Comparison of ENCODE assay signal across 24 mouse cellular contexts in the genomic region with DNA sequence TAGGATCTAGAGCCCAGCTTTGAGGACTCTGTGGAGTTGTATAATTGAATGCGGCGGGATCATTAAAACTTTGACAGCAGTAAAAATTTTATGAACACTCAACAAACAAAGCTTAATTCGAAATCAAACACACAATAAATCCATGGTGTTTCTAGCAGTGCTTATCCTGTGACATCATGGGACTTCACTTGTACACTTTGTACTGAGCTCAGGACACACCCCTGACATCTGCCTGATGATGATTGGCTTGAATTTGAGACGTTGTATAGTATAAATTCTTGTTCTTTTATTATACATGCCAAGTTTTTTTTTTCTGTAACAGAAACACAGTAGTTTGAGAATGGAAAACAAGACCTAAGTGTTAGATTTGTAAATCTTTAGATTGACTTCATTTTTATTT. TPM values are rescaled to one million over a fixed set of nuclear protein-coding genes. Genes with fewer than 3 reads are reported as not detected.
DNase-seq lines count a peak whose midpoint lies in the region; ATAC-seq and TF ChIP-seq lines count a peak whose summit lies in the region.
"Had no signal": no experiment of that assay in that cellular context is flagged by ENCODE, and none has a peak within 500 bp of the region (broad histone marks: within the 10 kb centered on the region; RNA-seq: fewer than 3 reads in every experiment).

No protein-coding gene starts in this region.

- H3K9me3 ChIP-seq in kidney, postnatal 0 days (replicated peaks; ENCODE audit: low read length) = no peaks in the 10 kb centered on the region
- no peaks in the 10 kb centered on the region for H3K9me3 ChIP-seq in kidney, embryonic 16.5 days (ENCODE audit: low read length)
- no peaks in the 10 kb centered on the region for H3K9me3 ChIP-seq in lung, embryonic 16.5 days (ENCODE audit: control insufficient read depth, low read length)
- H3K9me3 ChIP-seq: embryonic facial prominence, embryonic 13.5 days; embryonic facial prominence, embryonic 15.5 days; forebrain, embryonic 10.5 days; forebrain, embryonic 12.5 days had no signal

- H3K4me1 ChIP-seq in kidney, postnatal 0 days (replicated peaks; ENCODE audit: insufficient read depth, low read length) = no peaks in the 10 kb centered on the region
- no peaks in the 10 kb centered on the region for H3K4me1 ChIP-seq in kidney, embryonic 16.5 days (ENCODE audit: insufficient read depth, low read length)
- no peaks in the 10 kb centered on the region for H3K4me1 ChIP-seq in lung, embryonic 16.5 days (replicated peaks; ENCODE audit: control insufficient read depth, insufficient read depth, low read length)
- H3K4me1 ChIP-seq: embryonic facial prominence, embryonic 13.5 days; embryonic facial prominence, embryonic 15.5 days; forebrain, embryonic 10.5 days; forebrain, embryonic 12.5 days had no signal

- WGBS in kidney, postnatal 0 days = 73% methylated on average over 4 of the region's 4 CpGs
- WGBS in kidney, embryonic 16.5 days = 69% methylated on average over 4 of the region's 4 CpGs
- WGBS in lung, embryonic 16.5 days = 59% methylated on average over 4 of the region's 4 CpGs

- no peak for ATAC-seq in kidney, postnatal 0 days (replicated peaks; ENCODE audit: low FRiP score, low read depth)
- ATAC-seq in kidney, embryonic 16.5 days (ENCODE audit: low FRiP score, low TSS enrichment) = no peak
- peak; percentile 74 for ATAC-seq in lung, embryonic 16.5 days (ENCODE audit: low read depth)
- ATAC-seq: forebrain, embryonic 14.5 days; forebrain, embryonic 16.5 days had no signal

- H3K4me3 ChIP-seq in kidney, postnatal 0 days (replicated peaks; ENCODE audit: low read depth, low read length) = no peak overlapping the region
- H3K4me3 ChIP-seq in kidney, embryonic 16.5 days (ENCODE audit: low read length) = no peak overlapping the region
- H3K4me3 ChIP-seq in lung, embryonic 16.5 days (ENCODE audit: low read length) = no peak overlapping the region
- H3K4me3 ChIP-seq: embryonic facial prominence, embryonic 13.5 days; embryonic facial prominence, embryonic 15.5 days; erythroblast, embryonic 14.5 days; forebrain, embryonic 10.5 days; forebrain, embryonic 12.5 days had no signal

- H3K9ac ChIP-seq in kidney, postnatal 0 days (ENCODE audit: low read depth, low read length) = no peak overlapping the region
- H3K9ac ChIP-seq in kidney, embryonic 16.5 days (replicated peaks; ENCODE audit: low read length) = no peak overlapping the region
- H3K9ac ChIP-seq in lung, embryonic 16.5 days (ENCODE audit: low read length) = no peak overlapping the region
- H3K9ac ChIP-seq: embryonic facial prominence, embryonic 13.5 days; embryonic facial prominence, embryonic 15.5 days; forebrain, embryonic 12.5 days had no signal

- H3K4me2 ChIP-seq in kidney, postnatal 0 days (ENCODE audit: low read length) = no peak overlapping the region
- no peak overlapping the region for H3K4me2 ChIP-seq in kidney, embryonic 16.5 days (replicated peaks; ENCODE audit: low read depth, low read length)
- H3K4me2 ChIP-seq in lung, embryonic 16.5 days (ENCODE audit: low read depth, low read length) = no peak overlapping the region
- H3K4me2 ChIP-seq: embryonic facial prominence, embryonic 13.5 days; embryonic facial prominence, embryonic 15.5 days; forebrain, embryonic 12.5 days had no signal

- H3K27me3 ChIP-seq in kidney, postnatal 0 days (ENCODE audit: insufficient read depth, low read length) = no peaks in the 10 kb centered on the region
- H3K27me3 ChIP-seq in kidney, embryonic 16.5 days (ENCODE audit: insufficient read depth, low read length) = no peaks in the 10 kb centered on the region
- H3K27me3 ChIP-seq in lung, embryonic 16.5 days (ENCODE audit: control insufficient read depth, insufficient read depth, low read depth, low read length) = no peaks in the 10 kb centered on the region
- H3K27me3 ChIP-seq: embryonic facial prominence, embryonic 13.5 days; embryonic facial prominence, embryonic 15.5 days; forebrain, embryonic 12.5 days had no signal

- TF ChIP-seq CTCF in kidney, postnatal 0 days (IDR thresholded peaks at IDR 0.05; ENCODE audit: low read depth) = no peak

- DNase-seq in kidney, postnatal 0 days (ENCODE audit: low spot score) = peak; percentile 33
- DNase-seq in lung, postnatal 4 days = no peak
- DNase-seq: adrenal gland, adult 2 months; adrenal gland, postnatal 10 days; adrenal gland, postnatal 25 days; cerebellum, adult 11 months; cerebellum, adult 18-20 months; cerebellum, adult 8-10 months; cerebellum, adult 9-11 months; cerebellum, postnatal 14 days; cerebellum, postnatal 36 days; embryo, embryonic 11 days had no signal

- H3K36me3 ChIP-seq in kidney, postnatal 0 days (ENCODE audit: insufficient read depth, low read length) = no peaks in the 10 kb centered on the region
- no peaks in the 10 kb centered on the region for H3K36me3 ChIP-seq in kidney, embryonic 16.5 days (ENCODE audit: insufficient read depth, low read length)
- no peaks in the 10 kb centered on the region for H3K36me3 ChIP-seq in lung, embryonic 16.5 days (ENCODE audit: control insufficient read depth, insufficient read depth, low read length)
- H3K36me3 ChIP-seq: embryonic facial prominence, embryonic 13.5 days; embryonic facial prominence, embryonic 15.5 days; forebrain, embryonic 10.5 days; forebrain, embryonic 12.5 days had no signal

- H3K27ac ChIP-seq in kidney, postnatal 0 days = no peak overlapping the region
- no peak overlapping the region for H3K27ac ChIP-seq in kidney, embryonic 16.5 days (ENCODE audit: low read length)
- no peak overlapping the region for H3K27ac ChIP-seq in lung, embryonic 16.5 days (ENCODE audit: low read length)
- H3K27ac ChIP-seq: embryonic facial prominence, embryonic 13.5 days; embryonic facial prominence, embryonic 15.5 days; forebrain, embryonic 10.5 days; forebrain, embryonic 12.5 days had no signal

RNA-seq across cellular contexts. Expression of a gene that starts 8.4 kb away (rescaled TPM):
- not detected in 2 replicates for polyA plus RNA-seq in kidney, postnatal 0 days (2015; fragmentation: Nextera tagmentation; extraction: Ambion mirVana)
- polyA plus RNA-seq in kidney, embryonic 16.5 days (2015; fragmentation: Nextera tagmentation; extraction: Ambion mirVana) = not detected in 2 replicates
- polyA plus RNA-seq in lung, embryonic 16.5 days (2015; fragmentation: Nextera tagmentation; extraction: Ambion mirVana) = not detected in 2 replicates
- polyA plus RNA-seq: adrenal gland, adult 2 months; brain, embryonic 14.5 days; C2C12; embryonic facial prominence, embryonic 11.5 days; embryonic facial prominence, embryonic 13.5 days; embryonic facial prominence, embryonic 15.5 days; erythroblast, embryonic 14.5 days; forebrain, embryonic 10.5 days; forebrain, embryonic 14.5 days had no signal
